Mouse (Mus musculus): ENCODE results near the gene Abca1.

- peak in 2 of 3 experiments; percentile 7 to 37; a peak in 2 of 6 replicates for TF ChIP-seq CTCF (IDR thresholded peaks at IDR 0.05 in 2 of 3, conservative IDR thresholded peaks at IDR 0.05 in 1 of 3; ENCODE audit: control insufficient read depth in 1 of 3, insufficient read depth in 1 of 3, low read depth in 2 of 3, low read length in 3 of 3, poor library complexity in 1 of 3, severe bottlenecking in 1 of 3)
- TF ChIP-seq CHD2 (IDR thresholded peaks at IDR 0.05; ENCODE audit: low read length): no peak
- peak; percentile 48 for TF ChIP-seq RAD21 (IDR thresholded peaks at IDR 0.05; ENCODE audit: low read depth, low read length)
Measured at GRCm38 (mm10) chr4:53009183-53009582, 150.5 kb downstream of the Abca1 start.

Measured in MEL (cell line).